Mouse (Mus musculus) liver, embryonic 13.5 days (tissue): Measurements from ENCODE around the gene Minos1. TPM values are rescaled to one million over a fixed set of nuclear protein-coding genes. Genes with fewer than 3 reads are reported as not detected.
A peak's percentile ranks its signal among the peaks of the same experiment; 100 is the strongest.

Experiments
- ATAC-seq: fragments of 200-750 bp; cut with Nextera tagmentation; 2 replicates; pipeline ENCODE4 v1.8.0; 2017; ENCODE audit warnings: low read depth, mild to moderate bottlenecking, moderate number of reproducible peaks, moderate library complexity
- DNase-seq: peaks from one replicate; pipeline ENCODE4 v3.0.0; 2022
- H3K27ac ChIP-seq: fragments of 300-500 bp; sonication (generic); 2 replicates; pipeline ENCODE4 v1.5.1; 2015; ENCODE audit warnings: moderate library complexity, mild to moderate bottlenecking, inconsistent platforms
- H3K27me3 ChIP-seq: fragments of 300-500 bp; sonication (generic); 2 replicates; pipeline ENCODE4 v1.6.1; 2015; ENCODE audit warnings: mild to moderate bottlenecking, inconsistent platforms
- H3K36me3 ChIP-seq: fragments of 300-500 bp; sonication (generic); 2 replicates; pipeline ENCODE4 v1.6.1; 2015; ENCODE audit warnings: mild to moderate bottlenecking, inconsistent platforms
- H3K4me1 ChIP-seq: fragments of 300-500 bp; sonication (generic); replicated peaks from 2 replicates; pipeline ENCODE4 v1.6.1; 2015; ENCODE audit warnings: inconsistent platforms
- H3K4me2 ChIP-seq: fragments of 300-500 bp; sonication (generic); 2 replicates; pipeline ENCODE4 v1.6.1; 2015; ENCODE audit warnings: inconsistent platforms, mild to moderate bottlenecking, moderate library complexity
- H3K4me3 ChIP-seq: fragments of 300-500 bp; sonication (generic); replicated peaks from 2 replicates; pipeline ENCODE4 v1.5.1; 2015; ENCODE audit warnings: mild to moderate bottlenecking, inconsistent platforms
- H3K9ac ChIP-seq: fragments of 300-500 bp; sonication (generic); 2 replicates; pipeline ENCODE4 v1.6.1; 2015; ENCODE audit warnings: mild to moderate bottlenecking, inconsistent platforms
- H3K9me3 ChIP-seq: fragments of 300-500 bp; sonication (generic); replicated peaks from 2 replicates; pipeline ENCODE4 v1.6.1; 2016; ENCODE audit warnings: inconsistent platforms
- whole genome bisulfite sequencing: fragments of 180-500 bp; shearing (Covaris S2); methylation state at CpG from one replicate; pipeline ENCODE4 v1.1.7; 2015; ENCODE audit not compliant: insufficient replicate concordance; 5-methylcytosine and 5-hydroxymethylcytosine counted together
- polyA plus RNA-seq: library from polyadenylated mRNA; unstranded; fragments of >200 nt; fragmentation: Nextera tagmentation; extraction: Ambion mirVana; gene quantifications from 2 replicates; pipeline ENCODE4 v1.2.1, GENCODE M21; 2015

Gene Minos1
- polyA plus RNA-seq, 1 experiment from 2014 or later: 403 TPM

GRCm38 (mm10) chr4:139166244-139166643 lies 35.3 kb upstream of the Minos1 start:
- H3K4me1 ChIP-seq: no peaks in the 10 kb centered on the region; the same call in 1 of the 2 replicates
- no peaks in the 10 kb centered on the region for H3K36me3 ChIP-seq
- DNase-seq (no peak), ATAC-seq (no peak)
- no peak overlapping the region for H3K9ac ChIP-seq
- H3K4me2 ChIP-seq: no peak overlapping the region
- H3K27ac ChIP-seq: no peak overlapping the region
- no peaks in the 10 kb centered on the region for H3K27me3 ChIP-seq
- 73% methylated on average over 8 of the region's 8 CpGs for WGBS
- no peak overlapping the region for H3K4me3 ChIP-seq
- H3K9me3 ChIP-seq: no peaks in the 10 kb centered on the region

GRCm38 (mm10) chr4:139165259-139165658 lies 34.3 kb upstream of the Minos1 start:
- WGBS: 75% methylated on average over 8 of the region's 8 CpGs
- Histone ChIP-seq H3K36me3 (no peaks in the 10 kb centered on the region), H3K4me2 (no peak overlapping the region), H3K27ac (no peak overlapping the region), H3K4me3 (no peak overlapping the region), H3K4me1 (no peaks in the 10 kb centered on the region; the same call in 1 of the 2 replicates), H3K9ac (no peak overlapping the region), H3K27me3 (no peaks in the 10 kb centered on the region), H3K9me3 (no peaks in the 10 kb centered on the region)
- no peak for ATAC-seq
- no peak for DNase-seq

GRCm38 (mm10) chr4:139164082-139164481 lies 33.2 kb upstream of the Minos1 start:
- no peak for DNase-seq
- Histone ChIP-seq H3K4me3 (no peak overlapping the region), H3K9ac (no peak overlapping the region), H3K36me3 (no peaks in the 10 kb centered on the region), H3K4me1 (no peaks in the 10 kb centered on the region), H3K27ac (no peak overlapping the region), H3K27me3 (no peaks in the 10 kb centered on the region), H3K9me3 (no peaks in the 10 kb centered on the region), H3K4me2 (no peak overlapping the region)
- 80% methylated on average over 6 of the region's 6 CpGs for WGBS
- no peak for ATAC-seq

GRCm38 (mm10) chr4:139161076-139161475 lies 30.2 kb upstream of the Minos1 start:
- H3K4me3 ChIP-seq: no peak overlapping the region
- 28% methylated on average over 2 of the region's 2 CpGs for WGBS
- H3K9me3 ChIP-seq: no peaks in the 10 kb centered on the region
- H3K4me2 ChIP-seq: no peak overlapping the region
- ATAC-seq: no peak
- no peak for DNase-seq
- H3K27me3 ChIP-seq: no peaks in the 10 kb centered on the region
- H3K27ac ChIP-seq: no peak overlapping the region
- H3K4me1 ChIP-seq: no peaks in the 10 kb centered on the region
- H3K36me3 ChIP-seq: no peaks in the 10 kb centered on the region
- no peak overlapping the region for H3K9ac ChIP-seq

GRCm38 (mm10) chr4:139158350-139158749 lies 27.4 kb upstream of the Minos1 start:
- no peaks in the 10 kb centered on the region for H3K9me3 ChIP-seq
- no peak overlapping the region for H3K4me2 ChIP-seq
- DNase-seq: no peak
- H3K9ac ChIP-seq: no peak overlapping the region
- ATAC-seq: no peak
- 73% methylated on average over 14 of the region's 14 CpGs for WGBS
- H3K4me1 ChIP-seq: no peaks in the 10 kb centered on the region
- H3K27me3 ChIP-seq: no peaks in the 10 kb centered on the region
- no peaks in the 10 kb centered on the region for H3K36me3 ChIP-seq
- H3K27ac ChIP-seq: no peak overlapping the region
- no peak overlapping the region for H3K4me3 ChIP-seq

GRCm38 (mm10) chr4:139156538-139156937 lies 25.6 kb upstream of the Minos1 start:
- 68% methylated on average over 6 of the region's 6 CpGs for WGBS
- Histone ChIP-seq H3K4me1 (no peaks in the 10 kb centered on the region), H3K27me3 (no peaks in the 10 kb centered on the region), H3K9ac (no peak overlapping the region), H3K9me3 (no peaks in the 10 kb centered on the region), H3K4me3 (no peak overlapping the region), H3K36me3 (no peaks in the 10 kb centered on the region), H3K4me2 (no peak overlapping the region), H3K27ac (no peak overlapping the region)
- no peak for DNase-seq
- no peak for ATAC-seq

GRCm38 (mm10) chr4:139154576-139155307 lies 23.8 kb upstream of the Minos1 start:
- no peaks in the 10 kb centered on the region for H3K9me3 ChIP-seq
- ATAC-seq: no peak
- H3K4me2 ChIP-seq: no peak overlapping the region
- H3K4me3 ChIP-seq: no peak overlapping the region
- DNase-seq: no peak
- 68% methylated on average over 20 of the region's 20 CpGs for WGBS
- H3K4me1 ChIP-seq: no peaks in the 10 kb centered on the region
- no peak overlapping the region for H3K9ac ChIP-seq
- H3K27ac ChIP-seq: no peak overlapping the region
- H3K36me3 ChIP-seq: no peaks in the 10 kb centered on the region
- H3K27me3 ChIP-seq: no peaks in the 10 kb centered on the region

- Histone ChIP-seq H3K27me3 (peaks cover 3% of the 10 kb centered on the region; the same call in 1 of the 2 replicates), H3K36me3 (no peaks in the 10 kb centered on the region), H3K9ac (no peak overlapping the region), H3K4me3 (no peak overlapping the region), H3K4me2 (no peak overlapping the region), H3K4me1 (no peaks in the 10 kb centered on the region), H3K27ac (no peak overlapping the region), H3K9me3 (no peaks in the 10 kb centered on the region)
- ATAC-seq: no peak
- WGBS: 50% methylated on average over 6 of the region's 6 CpGs
- no peak for DNase-seq
These were observed 20.5 kb upstream of the Minos1 start for GRCm38 (mm10) chr4:139151370-139151769.

GRCm38 (mm10) chr4:139146760-139147159 lies 15.8 kb upstream of the Minos1 start:
- Histone ChIP-seq H3K4me1 (no peaks in the 10 kb centered on the region), H3K27me3 (peaks cover 3% of the 10 kb centered on the region), H3K36me3 (no peaks in the 10 kb centered on the region), H3K9ac (no peak overlapping the region), H3K4me2 (no peak overlapping the region), H3K9me3 (no peaks in the 10 kb centered on the region), H3K27ac (no peak overlapping the region), H3K4me3 (no peak overlapping the region)
- DNase-seq (no peak), ATAC-seq (no peak)
- whole genome bisulfite sequencing: 57% methylated on average over 5 of the region's 5 CpGs

- WGBS: 82% methylated on average over 11 of the region's 11 CpGs
- no peak for DNase-seq
- H3K4me1 ChIP-seq: no peaks in the 10 kb centered on the region
These were observed 14.2 kb upstream of the Minos1 start for GRCm38 (mm10) chr4:139145156-139145555.

GRCm38 (mm10) chr4:139144577-139144976 lies 13.7 kb upstream of the Minos1 start:
- no peak overlapping the region for H3K9ac ChIP-seq
- H3K4me3 ChIP-seq: no peak overlapping the region
- no peaks in the 10 kb centered on the region for H3K36me3 ChIP-seq
- H3K27me3 ChIP-seq: peaks cover 3% of the 10 kb centered on the region
- H3K4me2 ChIP-seq: no peak overlapping the region
- WGBS: 79% methylated on average over 4 of the region's 4 CpGs
- H3K9me3 ChIP-seq: no peaks in the 10 kb centered on the region
- no peaks in the 10 kb centered on the region for H3K4me1 ChIP-seq
- no peak for ATAC-seq
- no peak overlapping the region for H3K27ac ChIP-seq
- no peak for DNase-seq

More at GRCm38 (mm10) chr4:139145156-139145555, 14.2 kb upstream of the Minos1 start:
- Histone ChIP-seq H3K36me3 (no peaks in the 10 kb centered on the region), H3K9ac (no peak overlapping the region), H3K4me3 (no peak overlapping the region), H3K27me3 (peaks cover 3% of the 10 kb centered on the region), H3K4me2 (no peak overlapping the region), H3K9me3 (no peaks in the 10 kb centered on the region), H3K27ac (no peak overlapping the region)
- no peak for ATAC-seq

GRCm38 (mm10) chr4:139142985-139143384 lies 12.1 kb upstream of the Minos1 start:
- no peaks in the 10 kb centered on the region for H3K4me1 ChIP-seq
- ATAC-seq: no peak
- H3K36me3 ChIP-seq: no peaks in the 10 kb centered on the region
- no peaks in the 10 kb centered on the region for H3K9me3 ChIP-seq
- H3K4me2 ChIP-seq: peak overlapping the region; percentile 4; the same call in 1 of the 2 replicates
- no peak for DNase-seq
- no peak overlapping the region for H3K4me3 ChIP-seq
- no peak overlapping the region for H3K9ac ChIP-seq
- H3K27ac ChIP-seq: no peak overlapping the region
- peaks cover 3% of the 10 kb centered on the region for H3K27me3 ChIP-seq
- 61% methylated on average over 9 of the region's 9 CpGs for WGBS
